Mouse (Mus musculus) heart, adult 2 months (tissue): ENCODE data around the gene Mpped1. TPM values are rescaled to one million over a fixed set of nuclear protein-coding genes. Genes with fewer than 3 reads are reported as not detected.

Experiments
- DNase-seq, 2 experiments: peaks; one replicate each; pipeline ENCODE4 v3.0.0; 2021
- H3K27ac ChIP-seq: fragments of 200-600 bp; 2 replicates; pipeline ENCODE4 v1.8.1; 2022
- H3K27me3 ChIP-seq: fragments of 200-500 bp; 2 replicates; pipeline ENCODE4 v1.6.1; 2012; ENCODE audit warnings: mild to moderate bottlenecking, low read length, inconsistent platforms, mixed read lengths; ENCODE audit not compliant: control insufficient read depth, insufficient read depth
- H3K36me3 ChIP-seq: fragments of 200-500 bp; 2 replicates; pipeline ENCODE4 v1.6.1; 2012; ENCODE audit warnings: low read length, inconsistent platforms; ENCODE audit not compliant: control insufficient read depth, insufficient read depth
- H3K4me1 ChIP-seq: fragments of 200-500 bp; 2 replicates; pipeline ENCODE4 v1.6.1; 2011; ENCODE audit warnings: low read length; ENCODE audit not compliant: control insufficient read depth, insufficient read depth
- H3K4me3 ChIP-seq: fragments of 200-600 bp; 2 replicates; pipeline ENCODE4 v1.8.1; 2022
- H3K79me2 ChIP-seq: fragments of 200-500 bp; replicated peaks from 2 replicates; pipeline ENCODE4 v1.6.1; 2012; ENCODE audit warnings: mild to moderate bottlenecking, inconsistent platforms, low read length, moderate library complexity, mixed read lengths; ENCODE audit not compliant: control insufficient read depth, insufficient read depth
- H3K9ac ChIP-seq: fragments of 200-500 bp; 2 replicates; pipeline ENCODE4 v1.6.1; 2012; ENCODE audit warnings: low read depth, mild to moderate bottlenecking, control low read depth, inconsistent platforms, low read length, mixed read lengths
- CTCF ChIP-seq: fragments of 200-600 bp; IDR thresholded peaks from 2 replicates; pipeline ENCODE4 v1.8.1; 2022; ENCODE audit warnings: antibody characterized with exemption, mild to moderate bottlenecking, moderate library complexity
- EP300 ChIP-seq: fragments of 200-500 bp; IDR thresholded peaks from 2 replicates; pipeline ENCODE4 v1.6.1; 2011; ENCODE audit warnings: low read depth, low read length, control low read depth; ENCODE audit not compliant: insufficient read depth
- POLR2A ChIP-seq: fragments of 200-500 bp; IDR thresholded peaks from 2 replicates; pipeline ENCODE4 v1.6.1; 2011; ENCODE audit warnings: mild to moderate bottlenecking, low read depth, low read length, control low read depth; ENCODE audit not compliant: insufficient read depth
- WGBS: fragments of 180-500 bp; shearing (Covaris S2); methylation state at CpG from one replicate; pipeline ENCODE4 v1.1.7; 2018; 5-methylcytosine and 5-hydroxymethylcytosine counted together
- intact Hi-C: fragments of 180-260 bp; cut with DNase I; formaldehyde crosslinking; loops from one replicate; pipeline ENCODE4 v1.15.1; 2025
- polyA plus RNA-seq: library from polyadenylated mRNA; depleted of rRNA; stranded (reverse); fragments of >200 nt; gene quantifications from 2 replicates; pipeline ENCODE4 v1.2.3, GENCODE M21; 2012
- total RNA-seq, 2 experiments: library from RNA; stranded (reverse); gene quantifications; 2 replicates each; pipeline ENCODE4 v1.2.3; 2021

The Mpped1 gene
- total and polyA plus RNA-seq, 3 experiments: not detected

- no peaks in the 10 kb centered on the region for H3K4me1 ChIP-seq
- no peak overlapping the region for H3K9ac ChIP-seq
- no peak overlapping the region for H3K4me3 ChIP-seq
- no peak overlapping the region for H3K27ac ChIP-seq
- H3K27me3 ChIP-seq: no peaks in the 10 kb centered on the region
- intact Hi-C loops: no loop called here
- no peaks in the 10 kb centered on the region for H3K36me3 ChIP-seq
- TF ChIP-seq CTCF (no peak), EP300 (0 out of 2 replicates have a peak, but pooled peaks have one; percentile 43)
- peak; percentile 48 to 67 for DNase-seq
- 19% methylated on average over 5 of the region's 5 CpGs for WGBS
- no peaks in the 10 kb centered on the region for H3K79me2 ChIP-seq
Measured at GRCm38 (mm10) chr15:83772460-83772859, 6.8 kb upstream of the Mpped1 start.

GRCm38 (mm10) chr15:83772953-83773352, 6.3 kb upstream of the Mpped1 start:
- intact Hi-C loops: no loop called here
- no peaks in the 10 kb centered on the region for H3K36me3 ChIP-seq
- H3K27ac ChIP-seq: no peak overlapping the region
- DNase-seq: peak in 1 of 2 experiments; percentile 5
- H3K79me2 ChIP-seq: no peaks in the 10 kb centered on the region
- no peak overlapping the region for H3K9ac ChIP-seq
- H3K4me1 ChIP-seq: no peaks in the 10 kb centered on the region
- H3K4me3 ChIP-seq: no peak overlapping the region
- H3K27me3 ChIP-seq: no peaks in the 10 kb centered on the region
- WGBS: 50% methylated on average over 4 of the region's 4 CpGs
- TF ChIP-seq EP300: no peak
- TF ChIP-seq POLR2A: no peak
- no peak for TF ChIP-seq CTCF

- TF ChIP-seq CTCF: no peak
- no peak for TF ChIP-seq POLR2A
- TF ChIP-seq EP300: no peak
- DNase-seq: no peak
- H3K4me3 ChIP-seq: no peak overlapping the region
- no peak overlapping the region for H3K9ac ChIP-seq
- H3K27ac ChIP-seq: no peak overlapping the region
- H3K27me3 ChIP-seq: peaks cover 4% of the 10 kb centered on the region; the same call in 1 of the 2 replicates
- intact Hi-C loops: no loop called here
- H3K79me2 ChIP-seq: no peaks in the 10 kb centered on the region
- no peaks in the 10 kb centered on the region for H3K4me1 ChIP-seq
- 38% methylated on average over 4 of the region's 4 CpGs for WGBS
- H3K36me3 ChIP-seq: no peaks in the 10 kb centered on the region
Measured at GRCm38 (mm10) chr15:83774922-83775321, 4.3 kb upstream of the Mpped1 start.

GRCm38 (mm10) chr15:83776265-83777000, 2.8 kb upstream of the Mpped1 start:
- TF ChIP-seq POLR2A: no peak
- no peak for TF ChIP-seq EP300
- Histone ChIP-seq H3K79me2 (no peaks in the 10 kb centered on the region), H3K36me3 (no peaks in the 10 kb centered on the region), H3K27me3 (peaks cover 4% of the 10 kb centered on the region; the same call in 1 of the 2 replicates), H3K27ac (no peak overlapping the region), H3K4me1 (no peaks in the 10 kb centered on the region), H3K4me3 (no peak overlapping the region), H3K9ac (no peak overlapping the region)
- WGBS: 69% methylated on average over 6 of the region's 6 CpGs
- no peak for DNase-seq
- intact Hi-C loops: no loop called here

GRCm38 (mm10) chr15:83777476-83777875, 1.8 kb upstream of the Mpped1 start:
- H3K36me3 ChIP-seq: no peaks in the 10 kb centered on the region
- 64% methylated on average over 6 of the region's 6 CpGs for WGBS
- H3K4me1 ChIP-seq: no peaks in the 10 kb centered on the region
- intact Hi-C loops: no loop called here
- TF ChIP-seq CTCF (no peak), POLR2A (no peak), EP300 (no peak)
- peaks cover 4% of the 10 kb centered on the region; the same call in 1 of the 2 replicates for H3K27me3 ChIP-seq
- no peak for DNase-seq
- H3K79me2 ChIP-seq: no peaks in the 10 kb centered on the region
- H3K27ac ChIP-seq: no peak overlapping the region
- H3K4me3 ChIP-seq: no peak overlapping the region
- H3K9ac ChIP-seq: no peak overlapping the region

GRCm38 (mm10) chr15:83779855-83780740, 831 bp downstream of the Mpped1 start:
- Histone ChIP-seq H3K27me3 (peaks cover 6% of the 10 kb centered on the region; the same call in 1 of the 2 replicates), H3K4me1 (no peaks in the 10 kb centered on the region), H3K27ac (no peak overlapping the region), H3K36me3 (no peaks in the 10 kb centered on the region), H3K4me3 (no peak overlapping the region), H3K79me2 (no peaks in the 10 kb centered on the region), H3K9ac (no peak overlapping the region)
- intact Hi-C loops: no loop called here
- no peak for DNase-seq
- 3% methylated on average over 62 of the region's 92 CpGs for WGBS
- no peak for TF ChIP-seq POLR2A
- TF ChIP-seq EP300: no peak
- TF ChIP-seq CTCF: no peak
